Comparison of ENCODE assay signal across 25 mouse cellular contexts in genomic region chr2:86070189-86070588, GRCm38 (mm10). TPM values are rescaled to one million over a fixed set of nuclear protein-coding genes. Genes with fewer than 3 reads are reported as not detected.
"Had no signal": no experiment of that assay in that cellular context is flagged by ENCODE, and none has a peak within 500 bp of the region (broad histone marks: within the 10 kb centered on the region; RNA-seq: fewer than 3 reads in every experiment).

No protein-coding gene starts in this region.

- H3K27ac ChIP-seq: neural tube, embryonic 13.5 days; neural tube, embryonic 15.5 days; stomach, embryonic 15.5 days; stomach, postnatal 0 days had no signal

- H3K4me2 ChIP-seq: neural tube, embryonic 13.5 days; neural tube, embryonic 15.5 days; stomach, embryonic 15.5 days had no signal

- H3K4me3 ChIP-seq: neural tube, embryonic 13.5 days; neural tube, embryonic 15.5 days; stomach, embryonic 15.5 days had no signal

- DNase-seq: retina, postnatal 1 day; right cerebral cortex, adult 18-20 months; right cerebral cortex, postnatal 14 days; right cerebral cortex, postnatal 25 days; right cerebral cortex, postnatal 4 days; spleen, adult 18-20 months; thymus, adult 18-20 months; thymus, adult 2 months; thymus, postnatal 14 days; thymus, postnatal 25 days; thymus, postnatal 36 days; thymus, postnatal 4 days had no signal

- H3K9ac ChIP-seq: neural tube, embryonic 13.5 days; neural tube, embryonic 15.5 days; stomach, embryonic 15.5 days had no signal

- H3K4me1 ChIP-seq: neural tube, embryonic 13.5 days; neural tube, embryonic 15.5 days; stomach, embryonic 15.5 days had no signal

- H3K9me3 ChIP-seq: neural tube, embryonic 13.5 days; neural tube, embryonic 15.5 days; stomach, embryonic 15.5 days had no signal

- H3K27me3 ChIP-seq: neural tube, embryonic 13.5 days; neural tube, embryonic 15.5 days; stomach, embryonic 15.5 days had no signal

- H3K36me3 ChIP-seq: neural tube, embryonic 13.5 days; neural tube, embryonic 15.5 days; stomach, embryonic 15.5 days had no signal

RNA-seq across cellular contexts. Expression of gene Olfr1036, which starts 3.6 kb away (rescaled TPM):
- total RNA-seq: neutrophil, adult 5-6 weeks had no signal
- polyA plus RNA-seq: neural tube, embryonic 13.5 days; neural tube, embryonic 14.5 days; neural tube, embryonic 15.5 days; small intestine, adult 2 months; spleen, adult 2 months; stomach, embryonic 14.5 days; stomach, embryonic 15.5 days; stomach, embryonic 16.5 days; stomach, postnatal 0 days; testis, adult 2 months; thymus, adult 2 months; thymus, postnatal 0 days; urinary bladder, adult 2 months had no signal

RNA-seq across cellular contexts. Expression of gene Olfr1037, which starts 17.0 kb away (rescaled TPM):
- total RNA-seq: neutrophil, adult 5-6 weeks had no signal
- polyA plus RNA-seq: neural tube, embryonic 13.5 days; neural tube, embryonic 14.5 days; neural tube, embryonic 15.5 days; small intestine, adult 2 months; spleen, adult 2 months; stomach, embryonic 14.5 days; stomach, embryonic 15.5 days; stomach, embryonic 16.5 days; stomach, postnatal 0 days; testis, adult 2 months; thymus, adult 2 months; thymus, postnatal 0 days; urinary bladder, adult 2 months had no signal

RNA-seq across cellular contexts. Expression of gene Olfr1034, which starts 24.5 kb away (rescaled TPM):
- polyA plus RNA-seq: neural tube, embryonic 13.5 days; neural tube, embryonic 14.5 days; neural tube, embryonic 15.5 days; testis, adult 2 months had no signal

RNA-seq across cellular contexts. Expression of gene Olfr1033, which starts 49.8 kb away (rescaled TPM):
- total RNA-seq: neutrophil, adult 5-6 weeks had no signal
- polyA plus RNA-seq: neural tube, embryonic 13.5 days; neural tube, embryonic 14.5 days had no signal
